Mouse (Mus musculus) cerebral cortex, adult 2 months (tissue): ENCODE results near the gene Gpr27.

Source experiments
- WGBS: fragments of 180-500 bp; shearing (Covaris S2); methylation state at CpG from one replicate; pipeline ENCODE4 v1.1.7; 2018; 5-methylcytosine and 5-hydroxymethylcytosine counted together

Gpr27 gene

DNA sequence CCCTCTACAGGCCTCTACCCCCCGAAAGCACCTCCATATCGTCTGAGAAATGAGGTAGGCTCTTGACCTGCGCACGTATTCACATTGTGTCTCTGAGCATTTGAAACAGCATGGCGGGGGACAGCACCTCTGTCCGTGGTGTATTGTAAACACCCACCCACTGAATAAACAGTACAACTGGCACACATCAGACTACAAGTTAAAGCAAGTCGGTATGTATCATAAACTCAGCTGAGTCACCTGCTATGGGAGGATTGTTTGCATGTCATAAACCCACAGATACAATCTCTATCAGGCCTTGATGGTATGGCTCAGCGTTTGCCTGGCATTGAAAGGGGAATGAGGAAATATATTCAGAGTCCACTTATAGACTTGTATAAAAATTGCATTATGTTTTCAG, 15.2 kb upstream of the Gpr27 start:
- 81% methylated on average over 8 of the region's 8 CpGs for WGBS

DNA sequence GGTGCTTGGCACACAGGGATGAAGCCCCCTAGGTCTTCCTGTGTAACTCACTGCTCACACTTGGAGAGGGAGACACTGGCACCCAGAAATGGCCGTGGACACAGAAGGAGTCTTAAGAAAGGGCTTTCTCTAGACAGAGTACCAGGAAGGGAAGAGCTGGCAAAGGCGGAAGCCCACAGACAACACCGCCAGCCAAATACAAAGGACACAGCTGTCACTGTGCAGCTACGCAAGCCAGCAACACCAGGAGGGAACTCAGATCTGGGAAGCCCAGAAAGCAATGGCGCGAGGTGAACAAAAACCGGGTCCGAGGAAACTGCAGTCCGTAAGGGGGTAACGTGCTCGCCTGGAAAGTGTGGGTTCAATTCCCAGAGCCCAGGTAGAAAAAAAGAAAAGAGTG, 14.4 kb upstream of the Gpr27 start:
- 37% methylated on average over 11 of the region's 11 CpGs for WGBS

DNA sequence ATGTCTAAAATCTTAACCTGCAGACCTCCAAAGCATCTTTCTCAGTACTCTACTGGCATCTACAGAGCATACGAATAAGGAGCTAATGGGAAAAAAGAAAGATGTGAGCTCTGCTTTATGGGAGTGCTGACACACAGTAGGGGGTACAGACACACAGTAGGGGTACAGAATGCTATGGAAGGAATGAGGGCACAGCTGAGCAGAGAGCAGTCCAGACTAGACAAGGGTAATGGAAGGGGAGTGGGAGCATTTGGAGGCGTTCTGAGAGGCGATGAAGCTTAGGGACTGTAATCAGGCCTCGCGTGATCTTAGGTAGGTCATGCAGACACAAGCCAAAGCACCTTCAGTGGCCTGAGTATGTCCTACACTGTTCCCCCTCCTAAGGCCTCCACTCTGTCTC, 8.5 kb upstream of the Gpr27 start:
- WGBS = 98% methylated on average over 5 of the region's 5 CpGs

DNA sequence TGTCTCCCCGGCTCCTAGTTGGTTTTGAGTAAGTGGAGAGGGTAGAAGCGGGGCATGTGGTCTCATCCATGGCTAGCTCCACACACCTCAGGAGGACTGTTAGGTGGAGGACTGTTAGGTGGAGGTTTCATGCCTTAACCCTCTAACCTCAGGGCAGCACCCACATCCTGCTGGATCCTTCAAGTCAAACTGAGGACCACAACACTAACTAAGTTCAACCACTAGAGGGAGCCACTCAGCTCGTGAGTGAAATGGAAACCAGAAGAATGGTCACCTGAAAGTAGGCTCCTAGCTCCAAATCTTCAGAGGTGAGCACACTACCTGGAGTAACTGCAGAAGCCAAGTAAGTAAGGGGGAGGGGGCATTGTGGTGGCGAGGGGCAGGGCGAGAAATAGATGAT, 7.6 kb upstream of the Gpr27 start:
- 60% methylated on average over 5 of the region's 5 CpGs for WGBS

DNA sequence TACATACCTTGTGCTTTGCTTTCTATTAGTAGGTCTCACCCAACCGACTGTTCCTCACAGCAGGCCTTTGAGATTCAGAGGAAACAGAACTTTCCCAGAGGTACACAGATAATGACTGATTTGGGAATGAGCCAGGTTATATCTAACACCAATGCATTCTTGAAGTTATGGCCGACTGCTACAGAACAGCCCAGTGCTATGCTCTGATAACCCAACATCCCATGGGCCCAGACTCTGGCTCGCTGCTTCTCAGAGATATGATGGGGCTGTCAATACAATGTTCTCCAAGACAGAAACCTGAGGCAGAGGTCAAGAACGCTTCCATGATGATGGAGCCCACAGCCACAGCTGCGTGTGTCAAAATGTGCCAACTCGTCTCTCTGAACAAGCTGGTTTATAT, 4.0 kb upstream of the Gpr27 start:
- 87% methylated on average over 6 of the region's 6 CpGs for WGBS

DNA sequence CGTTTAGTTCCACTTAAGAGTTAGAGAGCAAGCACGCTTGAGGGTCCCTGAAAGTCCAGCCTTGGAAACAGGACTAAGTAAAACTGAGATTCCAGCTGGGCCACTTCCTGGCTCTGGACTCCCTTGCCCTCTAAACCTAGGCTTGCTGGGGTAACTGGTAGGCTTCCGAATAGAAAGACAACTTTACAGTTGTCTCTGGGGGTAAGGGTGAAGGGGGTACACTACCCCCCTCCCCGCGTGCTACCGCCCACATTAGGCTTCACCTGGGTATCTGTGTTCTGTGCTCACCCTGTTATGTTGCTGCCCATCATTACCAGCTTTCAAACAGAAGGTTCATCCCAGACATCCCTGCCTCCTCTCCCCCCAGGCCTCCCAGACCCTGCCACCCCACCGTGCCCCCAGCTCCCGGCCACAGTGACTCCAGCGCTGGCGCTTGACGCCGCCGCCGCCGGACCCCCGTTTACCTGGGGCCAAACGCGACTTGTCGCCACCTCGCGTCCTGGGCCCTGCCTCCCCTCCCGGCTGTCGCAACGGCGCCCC, 743 bp upstream of the Gpr27 start:
- WGBS = 5% methylated on average over 25 of the region's 25 CpGs

DNA sequence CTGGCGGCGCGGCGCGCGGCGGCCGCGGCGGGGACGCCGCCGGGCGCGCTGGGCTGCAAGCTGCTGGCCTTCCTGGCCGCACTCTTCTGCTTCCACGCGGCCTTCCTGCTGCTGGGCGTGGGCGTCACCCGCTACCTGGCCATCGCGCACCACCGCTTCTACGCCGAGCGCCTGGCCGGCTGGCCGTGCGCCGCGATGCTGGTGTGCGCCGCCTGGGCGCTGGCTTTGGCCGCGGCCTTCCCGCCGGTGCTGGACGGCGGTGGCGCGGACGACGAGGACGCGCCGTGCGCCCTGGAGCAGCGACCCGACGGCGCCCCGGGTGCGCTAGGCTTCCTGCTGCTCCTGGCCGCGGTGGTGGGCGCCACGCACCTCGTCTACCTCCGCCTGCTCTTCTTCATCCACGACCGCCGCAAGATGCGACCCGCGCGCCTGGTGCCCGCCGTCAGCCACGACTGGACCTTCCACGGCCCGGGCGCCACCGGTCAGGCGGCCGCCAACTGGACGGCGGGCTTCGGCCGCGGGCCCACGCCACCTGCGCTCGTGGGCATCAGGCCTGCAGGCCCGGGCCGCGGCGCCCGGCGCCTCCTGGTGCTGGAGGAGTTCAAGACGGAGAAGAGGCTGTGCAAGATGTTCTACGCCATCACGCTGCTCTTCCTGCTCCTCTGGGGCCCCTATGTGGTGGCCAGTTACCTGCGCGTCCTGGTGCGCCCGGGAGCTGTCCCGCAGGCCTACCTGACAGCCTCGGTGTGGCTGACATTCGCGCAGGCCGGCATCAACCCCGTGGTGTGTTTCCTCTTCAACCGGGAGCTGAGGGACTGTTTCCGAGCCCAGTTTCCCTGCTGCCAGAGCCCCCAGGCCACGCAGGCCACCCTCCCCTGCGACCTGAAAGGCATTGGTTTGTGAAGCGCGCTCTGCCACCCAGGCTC, 700 bp downstream of the Gpr27 start:
- WGBS = 2% methylated on average over 109 of the region's 110 CpGs

DNA sequence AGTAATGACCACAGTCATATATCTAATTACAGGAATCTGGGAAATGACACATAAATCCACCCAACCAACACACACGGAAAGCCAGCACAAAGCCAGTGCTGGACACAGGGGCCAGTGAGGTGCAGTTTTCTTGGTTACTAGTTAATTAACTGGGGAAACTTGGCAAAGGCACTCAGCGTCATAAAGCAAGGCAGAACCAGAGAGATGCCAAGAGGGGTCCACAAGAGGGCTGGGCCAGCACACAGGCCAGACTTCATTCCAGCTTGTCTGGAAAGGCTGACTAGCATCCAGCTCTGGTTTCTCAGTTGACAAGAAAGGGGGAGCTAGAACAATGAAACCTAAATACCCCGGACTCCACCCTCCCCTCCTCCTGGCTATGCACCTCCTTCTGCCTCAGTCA, 8.0 kb downstream of the Gpr27 start:
- WGBS = 61% methylated on average over 3 of the region's 3 CpGs

DNA sequence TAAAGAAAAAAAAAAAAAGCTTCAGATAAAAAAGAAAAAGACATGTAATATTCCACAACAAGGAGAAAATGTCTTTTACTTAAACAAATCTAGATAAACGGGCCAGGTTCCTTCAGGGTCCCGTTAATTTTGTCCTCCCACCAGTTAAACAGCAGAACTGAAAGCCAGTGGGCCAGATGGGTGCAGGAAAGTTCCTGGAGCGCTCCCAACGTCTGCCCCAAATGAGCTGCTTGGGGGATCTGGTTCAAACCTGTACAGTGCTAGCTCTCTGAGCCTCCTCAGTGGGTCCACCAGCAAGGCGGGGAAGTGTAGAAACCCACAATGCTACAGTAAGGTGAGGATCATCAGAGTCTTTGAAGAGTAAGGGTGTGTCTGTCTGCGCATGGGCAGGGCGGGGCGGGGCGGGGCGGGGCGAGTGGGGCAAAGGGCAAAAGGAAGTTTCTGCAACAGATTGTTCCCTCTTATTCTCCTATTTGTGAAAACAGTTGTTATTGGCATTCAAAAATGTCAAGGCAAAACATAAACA, 19.2 kb downstream of the Gpr27 start:
- WGBS = 87% methylated on average over 11 of the region's 11 CpGs

DNA sequence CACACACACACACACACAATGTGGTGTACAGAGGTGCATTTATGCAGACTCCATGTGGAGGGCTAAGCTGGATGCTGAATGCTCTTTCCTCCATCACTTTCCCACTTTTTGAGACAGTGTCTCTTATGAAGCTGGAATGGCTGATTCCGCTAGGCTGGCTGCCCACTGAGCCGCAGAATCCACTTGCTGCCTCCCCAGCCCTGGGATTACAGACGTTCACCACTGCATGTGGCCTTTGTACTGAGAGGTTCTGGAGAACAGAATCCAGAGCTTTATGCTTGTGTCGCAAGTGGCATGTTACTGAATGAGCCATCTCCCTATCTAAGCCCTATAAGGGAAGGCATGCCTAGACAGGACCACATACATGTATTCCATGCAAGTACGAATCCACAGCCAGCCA, 20.8 kb downstream of the Gpr27 start:
- 87% methylated on average over 5 of the region's 5 CpGs for WGBS

DNA sequence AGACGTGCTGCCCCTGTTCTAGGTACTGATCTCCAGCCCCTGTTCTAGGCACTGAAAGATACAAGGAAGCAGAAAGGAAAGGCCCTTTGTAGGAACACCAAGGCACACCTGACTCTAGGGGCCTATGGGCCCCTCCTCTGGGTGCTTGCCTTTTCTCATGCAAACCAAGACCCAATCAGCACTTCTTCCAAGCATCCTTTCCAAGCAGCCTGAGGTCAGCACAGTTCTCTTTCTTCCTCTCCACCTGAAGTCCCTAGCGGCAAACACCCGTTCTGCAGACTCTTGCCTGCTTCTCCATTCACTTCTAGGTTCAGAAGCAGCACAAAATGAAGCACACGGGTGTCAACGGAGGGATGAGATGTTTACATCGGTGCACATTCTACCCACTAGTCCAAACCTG, 22.7 kb downstream of the Gpr27 start:
- 86% methylated on average over 6 of the region's 6 CpGs for WGBS

DNA sequence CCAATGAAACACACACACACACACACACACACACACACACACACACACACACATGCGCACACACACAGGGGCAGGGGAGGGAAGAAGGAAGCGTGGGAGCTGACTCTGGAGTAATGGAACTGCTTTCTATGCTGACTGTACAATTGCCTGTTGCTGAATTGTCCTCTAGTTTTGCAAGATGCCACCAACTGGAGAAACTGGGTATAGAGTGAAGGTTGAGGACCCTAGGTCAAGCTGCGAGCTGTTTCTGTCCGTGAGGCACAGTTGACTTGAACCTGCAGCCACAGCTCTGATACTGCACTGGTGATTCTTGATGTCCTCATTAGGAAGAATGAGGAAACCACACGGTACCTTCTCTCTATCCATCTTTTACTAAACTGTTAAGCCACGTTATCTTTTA, 23.4 kb downstream of the Gpr27 start:
- 79% methylated on average over 6 of the region's 6 CpGs for WGBS

DNA sequence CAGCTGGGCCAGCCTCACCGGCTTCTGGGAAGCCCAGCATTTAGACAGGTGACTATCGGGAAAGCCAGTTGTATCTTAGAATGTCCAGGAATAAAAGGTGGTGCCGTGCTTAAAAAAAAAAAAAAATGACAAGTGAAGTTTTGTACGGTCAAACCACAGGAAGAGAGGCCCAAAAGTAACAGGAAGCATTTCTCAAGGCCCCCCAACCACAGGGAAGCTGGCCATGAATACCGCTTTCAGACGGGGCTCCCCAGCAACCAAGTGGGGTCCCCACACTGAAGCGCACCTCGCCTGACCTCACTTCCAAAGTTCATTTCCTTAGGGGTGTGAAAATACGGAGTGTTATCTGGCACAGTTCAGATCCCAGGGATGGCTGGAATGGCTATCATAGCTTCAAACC, 28.6 kb downstream of the Gpr27 start:
- WGBS = 90% methylated on average over 9 of the region's 9 CpGs

DNA sequence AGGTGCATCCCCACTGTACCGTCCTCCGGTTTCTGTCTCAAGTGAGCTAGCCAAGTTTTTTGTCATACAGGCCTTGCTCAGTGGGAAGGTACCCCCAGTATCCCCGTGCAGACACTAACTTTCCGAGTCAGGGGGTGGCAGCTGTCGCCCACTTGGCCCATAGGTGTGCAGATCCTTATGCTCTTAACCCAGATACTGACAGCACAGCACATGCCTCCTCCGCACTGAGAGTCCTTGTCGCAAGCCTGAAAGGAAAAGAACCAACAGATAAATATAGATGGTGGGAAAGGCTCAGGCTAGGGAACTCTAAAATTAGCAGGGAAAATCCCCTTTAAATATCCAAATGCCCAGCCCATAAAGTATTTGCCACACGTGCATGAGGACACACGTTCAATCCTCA, 29.9 kb downstream of the Gpr27 start:
- 72% methylated on average over 9 of the region's 9 CpGs for WGBS

DNA sequence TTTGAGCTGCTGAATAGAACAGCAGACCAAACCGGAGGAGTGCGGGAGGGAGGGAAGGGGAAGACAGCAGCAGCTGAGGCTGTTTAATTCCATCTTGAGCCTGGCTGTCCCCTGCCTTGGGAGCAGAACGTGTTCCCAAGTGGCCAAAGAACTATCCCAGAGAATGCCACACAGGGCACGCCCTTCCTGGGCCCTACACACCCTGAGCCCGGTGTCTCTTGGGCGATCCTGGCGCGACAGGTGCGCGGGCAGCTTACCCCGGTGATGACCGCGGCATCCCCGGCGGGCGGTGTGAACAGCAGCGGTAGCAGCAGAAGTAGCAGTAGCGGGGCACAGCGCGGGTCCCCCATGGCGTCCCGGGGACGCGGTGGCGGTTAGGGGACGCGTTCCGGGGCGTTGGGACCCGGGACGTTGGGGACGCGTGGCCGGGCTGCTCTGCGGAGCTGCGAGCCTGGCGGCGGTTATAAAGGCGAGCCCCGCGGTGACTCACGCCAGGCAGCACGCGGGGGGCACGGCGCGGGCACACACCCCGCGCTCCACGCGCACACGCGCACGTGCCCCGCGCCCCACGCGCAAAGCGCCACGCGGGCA, 33.6 kb downstream of the Gpr27 start, which contains the start of gene Prok2:
Gene Prok2 (minus strand): TSS at position 422 of the 591 bp plus-strand sequence.
- under 1% methylated on average over 61 of the region's 61 CpGs for WGBS

DNA sequence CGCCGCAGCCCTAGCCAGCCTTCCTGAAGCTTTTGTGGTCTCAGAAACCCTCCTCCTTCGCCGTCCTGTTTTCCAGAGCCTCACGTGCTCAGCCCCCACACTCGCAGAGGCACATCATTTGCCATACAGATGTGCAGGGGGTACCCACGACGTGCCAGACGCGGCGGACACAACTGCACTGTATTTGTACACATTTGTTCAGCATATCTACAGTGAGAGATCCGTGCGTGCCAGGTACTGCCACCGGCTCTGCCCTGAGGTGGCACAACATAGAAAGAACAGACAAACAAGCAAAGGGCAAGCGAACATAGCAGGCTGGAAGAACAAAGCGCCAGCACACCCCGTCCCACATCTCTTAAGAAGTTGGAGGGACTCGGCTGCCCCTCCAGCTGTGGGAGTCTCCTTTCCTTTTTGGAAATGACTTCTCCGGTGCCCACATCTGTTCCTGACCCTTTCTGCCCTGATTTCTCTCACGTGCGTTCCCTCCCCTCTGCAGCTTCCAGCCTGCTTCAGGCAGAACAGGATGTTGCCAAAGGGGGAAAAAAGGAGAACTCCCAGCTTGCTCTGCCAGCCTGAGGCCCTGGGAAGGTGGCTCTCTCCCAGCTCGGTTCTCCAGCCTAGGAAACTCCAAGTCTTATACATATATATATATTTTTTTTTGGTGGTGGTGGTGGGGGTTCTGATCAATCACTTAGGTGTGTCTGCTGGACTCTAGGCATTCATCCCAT, 34.3 kb downstream of the Gpr27 start:
- WGBS = 8% methylated on average over 22 of the region's 22 CpGs

DNA sequence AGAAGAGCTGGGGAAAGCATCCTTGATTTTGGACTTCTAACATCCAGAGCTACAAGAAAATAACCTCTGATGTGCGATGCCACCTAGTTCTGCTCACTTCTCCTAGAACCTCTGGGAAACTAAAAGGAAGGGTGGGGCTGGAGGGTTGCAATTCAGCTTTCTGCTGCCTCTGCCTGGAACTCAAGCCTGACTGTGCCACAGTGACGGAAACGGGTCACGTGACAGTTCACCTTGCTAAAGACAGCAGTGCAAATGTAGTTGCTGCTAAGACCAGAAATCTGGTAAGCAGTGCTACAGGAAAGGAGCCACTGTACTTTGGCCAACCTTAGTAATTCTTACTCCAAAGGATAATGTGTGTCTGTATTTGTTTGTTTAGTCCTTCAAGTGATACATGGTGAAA, 37.4 kb downstream of the Gpr27 start:
- 88% methylated on average over 4 of the region's 4 CpGs for WGBS

DNA sequence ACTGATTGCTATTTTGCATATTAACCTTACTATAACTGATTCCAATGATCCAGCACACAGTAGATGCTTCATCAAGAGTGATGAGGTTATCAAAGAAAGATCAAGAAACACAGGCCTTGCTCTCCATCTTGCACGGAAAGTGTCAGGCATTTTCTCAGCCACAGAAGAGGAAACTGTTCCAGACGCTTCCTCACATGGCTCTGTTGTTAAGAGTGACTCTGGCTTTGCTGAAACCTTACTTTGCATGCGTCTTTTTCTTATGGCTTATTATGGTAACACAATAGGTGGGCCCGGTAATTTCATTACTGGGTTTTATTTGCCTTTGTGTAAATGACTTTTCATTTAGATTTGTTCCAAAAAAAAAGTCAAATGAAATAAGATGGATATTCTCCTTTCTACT, 39.4 kb downstream of the Gpr27 start:
- 81% methylated on average over 4 of the region's 4 CpGs for WGBS

DNA sequence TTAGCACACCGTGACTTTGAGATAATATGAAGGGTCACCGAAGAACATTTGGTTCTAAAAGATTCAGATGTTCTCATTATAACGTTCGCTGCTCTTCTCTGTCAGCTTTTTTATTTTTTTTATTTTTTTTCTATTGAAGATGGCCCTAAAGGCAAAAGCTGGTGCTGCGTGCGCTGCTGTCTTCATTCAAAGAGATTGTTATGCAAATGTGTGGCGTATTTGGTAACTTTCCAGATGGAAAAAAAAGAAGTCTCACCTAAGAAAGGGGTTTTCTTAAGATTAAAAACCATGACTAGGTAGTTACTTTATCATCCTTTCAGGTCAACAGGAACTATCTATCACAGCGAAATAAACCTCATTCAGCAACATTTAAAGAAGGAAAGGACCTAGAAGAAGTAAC, 40.2 kb downstream of the Gpr27 start:
- 82% methylated on average over 8 of the region's 8 CpGs for WGBS

DNA sequence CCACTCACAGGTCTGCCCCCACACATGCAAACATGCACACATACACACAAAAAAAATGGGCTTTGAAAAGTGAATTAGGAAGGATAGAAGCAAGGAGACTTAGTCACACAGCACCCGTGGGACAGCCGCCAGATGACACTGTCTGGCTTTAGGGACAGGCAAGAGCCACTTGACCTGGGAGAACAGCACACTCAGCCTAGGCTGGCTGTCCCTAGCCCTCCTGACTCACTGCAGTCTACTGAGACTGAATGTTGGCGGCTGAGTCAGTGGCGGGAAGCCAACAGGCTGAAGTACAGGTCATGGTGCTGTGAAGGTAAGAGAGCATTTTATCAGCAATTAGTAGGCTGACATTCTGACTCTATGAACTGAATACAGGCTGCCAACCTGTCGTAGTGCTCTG, 42.2 kb downstream of the Gpr27 start:
- WGBS = 89% methylated on average over 5 of the region's 5 CpGs

DNA sequence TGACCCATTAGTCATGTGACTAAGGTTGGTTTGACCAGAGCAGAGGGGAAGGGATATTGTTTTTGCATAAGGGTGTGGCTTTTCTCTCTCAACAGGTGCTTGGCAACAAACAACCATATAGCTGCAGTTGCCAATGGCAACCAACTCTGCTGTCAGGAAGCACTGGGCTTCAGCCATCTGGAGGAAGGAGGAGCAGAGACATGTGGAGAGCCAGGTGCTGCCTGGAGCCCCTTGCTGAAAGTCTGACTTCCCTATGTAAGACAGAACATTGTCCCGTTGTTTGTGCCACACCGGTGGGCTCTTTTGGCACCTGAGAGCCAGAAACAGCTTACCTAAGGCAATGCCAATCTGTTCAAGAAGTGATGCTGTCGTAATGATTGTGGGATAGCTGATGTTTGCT, 50.4 kb downstream of the Gpr27 start:
- WGBS = 50% methylated on average over 3 of the region's 3 CpGs
